Mouse (Mus musculus) limb, embryonic 13.5 days (tissue): ENCODE data around the gene Mrps23. TPM values are rescaled to one million over a fixed set of nuclear protein-coding genes. Genes with fewer than 3 reads are reported as not detected.

Experiments used
- ATAC-seq: fragments of 200-750 bp; cut with Nextera tagmentation; 2 replicates; pipeline ENCODE4 v1.8.0; 2017; ENCODE audit warnings: low read depth, moderate number of reproducible peaks, moderate TSS enrichment; ENCODE audit not compliant: low FRiP score
- H3K27ac ChIP-seq: fragments of 300-500 bp; sonication (generic); 2 replicates; pipeline ENCODE4 v1.5.1; 2015; ENCODE audit warnings: inconsistent platforms, mild to moderate bottlenecking, moderate library complexity
- H3K27me3 ChIP-seq: fragments of 300-500 bp; sonication (generic); 2 replicates; pipeline ENCODE4 v1.6.1; 2015; ENCODE audit warnings: mild to moderate bottlenecking, inconsistent platforms
- H3K36me3 ChIP-seq: fragments of 300-500 bp; sonication (generic); 2 replicates; pipeline ENCODE4 v1.6.1; 2015; ENCODE audit warnings: inconsistent platforms, mild to moderate bottlenecking, moderate library complexity
- H3K4me1 ChIP-seq: fragments of 300-500 bp; sonication (generic); 2 replicates; pipeline ENCODE4 v1.6.1; 2015; ENCODE audit warnings: inconsistent platforms
- H3K4me2 ChIP-seq: fragments of 300-500 bp; sonication (generic); replicated peaks from 2 replicates; pipeline ENCODE4 v1.6.1; 2015; ENCODE audit warnings: inconsistent platforms, mild to moderate bottlenecking, moderate library complexity
- H3K4me3 ChIP-seq: fragments of 300-500 bp; sonication (generic); 2 replicates; pipeline ENCODE4 v1.5.1; 2015; ENCODE audit warnings: moderate library complexity, mild to moderate bottlenecking, inconsistent platforms
- H3K9ac ChIP-seq: fragments of 300-500 bp; sonication (generic); 2 replicates; pipeline ENCODE4 v1.6.1; 2015; ENCODE audit warnings: mild to moderate bottlenecking, inconsistent platforms
- H3K9me3 ChIP-seq: fragments of 300-500 bp; sonication (generic); 2 replicates; pipeline ENCODE4 v1.6.1; 2016; ENCODE audit warnings: inconsistent platforms
- WGBS: fragments of 180-500 bp; shearing (Covaris S2); methylation state at CpG from one replicate; pipeline ENCODE4 v1.1.7; 2015; 5-methylcytosine and 5-hydroxymethylcytosine counted together
- polyA plus RNA-seq: library from polyadenylated mRNA; unstranded; fragments of >200 nt; fragmentation: Nextera tagmentation; extraction: Ambion mirVana; gene quantifications from 2 replicates; pipeline ENCODE4 v1.2.1, GENCODE M21; 2015

The Mrps23 gene
- 54.8 and 55.5 TPM in 2 replicates for polyA plus RNA-seq

DNA sequence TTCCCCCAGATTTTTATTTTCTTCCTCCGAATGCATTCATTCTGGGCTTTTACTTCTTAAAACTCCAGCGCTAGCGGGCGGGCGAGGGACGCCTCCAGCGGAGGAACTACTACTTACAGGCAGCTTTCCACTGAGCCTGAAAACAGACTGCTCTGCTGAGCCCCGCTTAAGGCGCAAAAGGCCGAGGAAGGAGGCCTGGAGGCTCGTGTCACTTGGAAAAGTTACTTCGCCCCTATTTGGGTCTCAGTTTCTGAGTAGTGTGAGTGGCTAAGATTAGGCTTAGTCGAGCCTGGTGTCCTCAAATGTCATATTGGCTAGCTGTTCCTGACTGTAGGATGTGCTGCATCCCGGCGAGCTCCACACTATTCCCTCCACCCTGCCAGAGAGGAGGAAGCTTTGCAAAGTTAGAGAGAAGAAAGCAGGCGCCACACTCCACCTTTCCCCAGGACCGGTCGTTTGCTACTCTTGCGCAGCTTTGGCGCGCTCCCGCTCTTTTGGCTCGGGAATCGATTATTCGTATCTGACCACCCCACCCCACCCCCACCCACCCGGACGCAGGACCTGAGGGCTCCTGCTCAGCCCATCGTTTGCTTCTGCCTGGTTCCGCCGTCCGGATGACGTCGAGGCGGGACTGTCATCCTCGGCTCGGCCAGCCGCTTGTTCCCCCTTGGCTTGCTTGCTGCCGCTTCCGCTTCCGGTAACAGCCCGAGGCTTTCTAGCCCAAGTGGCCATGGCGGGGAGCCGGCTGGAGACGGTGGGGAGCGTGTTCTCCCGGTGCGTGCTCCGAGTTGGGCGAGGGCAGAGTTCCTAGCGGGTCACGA lies at the start of gene Mrps23:
Gene Mrps23, plus strand, starts transcription at position 677 of the 821 bp plus-strand sequence.
- H3K27ac ChIP-seq, result peak within 1 kb of the TSS; percentile 91
- no peaks in the 10 kb centered on the region for H3K27me3 ChIP-seq
- H3K9me3 ChIP-seq, result no peaks in the 10 kb centered on the region
- peak; percentile 95 for ATAC-seq
- peak within 1 kb of the TSS; percentile 92 for H3K4me2 ChIP-seq
- H3K36me3 ChIP-seq, result peaks cover 15% of the 10 kb centered on the region
- H3K4me3 ChIP-seq, result peak within 1 kb of the TSS; percentile 88
- H3K4me1 ChIP-seq, result peaks cover 16% of the 10 kb centered on the region
- peak within 1 kb of the TSS; percentile 86 for H3K9ac ChIP-seq
- 0% methylated on average over 51 of the region's 51 CpGs for WGBS

GRCm38 (mm10) chr11:88154500-88154899 lies 49.7 kb upstream of the Mrps23 start:
- no peak overlapping the region for H3K4me3 ChIP-seq
- no peaks in the 10 kb centered on the region for H3K27me3 ChIP-seq
- H3K36me3 ChIP-seq, result no peaks in the 10 kb centered on the region
- H3K9ac ChIP-seq, result no peak overlapping the region
- H3K27ac ChIP-seq, result 0 out of 2 replicates have a peak overlapping the region, but pooled peaks have one; percentile 52
- H3K9me3 ChIP-seq, result no peaks in the 10 kb centered on the region
- WGBS, result 73% methylated on average over 8 of the region's 8 CpGs
- peaks cover 74% of the 10 kb centered on the region for H3K4me1 ChIP-seq
- H3K4me2 ChIP-seq, result no peak overlapping the region
- no peak for ATAC-seq

DNA sequence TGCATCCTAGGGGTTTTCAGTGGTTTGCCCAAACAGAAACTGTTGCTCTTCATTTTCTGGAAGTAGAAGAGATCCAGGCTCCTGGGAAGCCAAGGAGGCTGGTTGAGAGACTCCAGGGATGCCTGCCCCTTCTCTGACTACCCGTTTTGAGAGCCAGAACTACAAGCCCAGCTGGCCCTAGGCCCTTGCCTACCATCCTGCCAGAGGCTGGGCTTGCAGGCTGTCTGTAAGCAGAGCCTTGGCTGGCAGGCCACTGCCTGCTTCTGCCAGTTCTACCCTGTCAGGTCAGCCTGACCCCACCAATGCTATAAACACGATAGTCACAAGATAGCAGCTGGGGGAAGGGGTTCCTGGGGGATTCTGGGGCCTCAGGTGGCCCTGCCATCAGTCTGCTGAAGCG lies 48.7 kb upstream of the Mrps23 start:
- Histone ChIP-seq H3K4me1 (peaks cover 83% of the 10 kb centered on the region), H3K27me3 (no peaks in the 10 kb centered on the region), H3K9ac (peak overlapping the region; percentile 43; the same call in 1 of the 2 replicates), H3K9me3 (no peaks in the 10 kb centered on the region), H3K4me3 (no peak overlapping the region), H3K4me2 (no peak overlapping the region), H3K27ac (peak overlapping the region; percentile 11; the same call in 1 of the 2 replicates), H3K36me3 (no peaks in the 10 kb centered on the region)
- no peak for ATAC-seq
- 52% methylated on average over 3 of the region's 3 CpGs for WGBS

DNA sequence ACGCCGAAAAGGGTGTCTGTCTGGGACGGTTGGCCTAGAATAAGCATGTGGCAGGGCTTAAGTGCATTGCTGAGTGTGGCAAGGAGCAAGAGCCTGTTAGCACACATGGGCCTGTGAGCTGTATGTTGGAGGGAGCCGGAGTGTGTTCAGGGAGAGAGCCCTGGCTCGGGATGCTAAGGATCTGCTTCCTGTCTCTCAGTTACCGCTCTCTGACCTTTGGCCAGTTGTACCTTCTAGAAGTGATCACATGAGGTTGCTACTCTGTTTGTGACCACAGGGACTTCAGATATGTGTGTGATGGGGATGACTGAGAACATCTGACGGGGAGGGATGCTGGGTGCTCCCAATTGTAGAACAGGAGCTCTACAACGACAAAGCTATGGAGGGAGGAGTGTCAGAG lies 48.2 kb upstream of the Mrps23 start:
- H3K27ac ChIP-seq, result peak overlapping the region; percentile 11; the same call in 1 of the 2 replicates
- no peaks in the 10 kb centered on the region for H3K36me3 ChIP-seq
- no peak overlapping the region for H3K4me2 ChIP-seq
- peak overlapping the region; percentile 43; the same call in 1 of the 2 replicates for H3K9ac ChIP-seq
- peaks cover 86% of the 10 kb centered on the region for H3K4me1 ChIP-seq
- 45% methylated on average over 8 of the region's 8 CpGs for WGBS
- no peak for ATAC-seq
- no peaks in the 10 kb centered on the region for H3K27me3 ChIP-seq
- no peaks in the 10 kb centered on the region for H3K9me3 ChIP-seq
- no peak overlapping the region for H3K4me3 ChIP-seq

DNA sequence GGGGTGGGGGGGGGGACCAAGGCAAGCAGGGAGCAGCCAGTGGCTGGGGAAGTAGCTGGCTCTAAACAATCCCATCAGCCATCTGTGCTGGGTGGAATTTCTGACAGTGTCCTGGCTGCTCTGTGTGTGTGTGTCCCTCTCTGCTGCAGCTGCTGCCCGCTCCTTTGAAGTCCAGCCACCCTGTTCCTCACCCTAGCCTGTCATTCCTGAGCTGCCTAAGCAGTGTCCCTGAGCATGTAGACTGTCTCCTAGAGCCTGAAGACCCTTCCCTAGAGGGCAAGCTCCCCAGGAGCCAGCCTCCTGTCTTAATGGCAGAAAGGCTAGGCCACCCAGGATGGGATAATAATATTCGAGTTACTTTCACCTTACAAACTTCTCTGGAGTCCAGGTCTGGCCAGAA lies 47.8 kb upstream of the Mrps23 start:
- Histone ChIP-seq H3K4me1 (peaks cover 86% of the 10 kb centered on the region), H3K9me3 (no peaks in the 10 kb centered on the region), H3K27ac (peak overlapping the region; percentile 29; the same call in 1 of the 2 replicates), H3K36me3 (no peaks in the 10 kb centered on the region), H3K27me3 (no peaks in the 10 kb centered on the region), H3K4me2 (no peak overlapping the region), H3K4me3 (no peak overlapping the region), H3K9ac (no peak overlapping the region)
- WGBS, result 23% methylated on average over 2 of the region's 2 CpGs
- no peak; the same call in 1 of the 2 replicates for ATAC-seq

DNA sequence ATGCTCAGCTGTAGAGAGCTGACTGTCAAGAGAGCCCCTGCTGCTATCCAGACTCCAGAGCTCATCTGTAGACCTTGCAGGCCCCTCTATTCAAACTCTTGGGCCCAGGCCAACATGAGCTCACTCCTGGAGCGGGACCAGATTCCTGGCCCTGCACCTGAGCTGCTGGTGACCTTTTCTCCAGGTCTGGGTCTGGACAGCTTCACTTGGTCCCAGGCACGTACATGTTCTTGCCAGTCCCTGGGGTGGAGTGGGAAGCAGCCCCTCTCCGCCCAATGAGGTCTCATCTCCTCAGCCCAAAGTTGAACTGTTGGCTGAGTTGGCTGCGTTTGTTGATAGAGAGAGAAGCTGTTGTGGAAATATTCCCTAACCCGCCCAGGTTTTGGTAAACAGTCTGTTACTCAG lies 45.3 kb upstream of the Mrps23 start:
- Histone ChIP-seq H3K36me3 (no peaks in the 10 kb centered on the region), H3K9ac (no peak overlapping the region), H3K4me1 (peaks cover 74% of the 10 kb centered on the region), H3K4me3 (no peak overlapping the region), H3K27ac (peak overlapping the region; percentile 44; the same call in 1 of the 2 replicates), H3K9me3 (no peaks in the 10 kb centered on the region), H3K27me3 (no peaks in the 10 kb centered on the region), H3K4me2 (no peak overlapping the region)
- ATAC-seq, result peak; percentile 17; the same call in 1 of the 2 replicates
- WGBS, result 60% methylated on average over 5 of the region's 5 CpGs

GRCm38 (mm10) chr11:88159389-88159788 lies 44.8 kb upstream of the Mrps23 start:
- Histone ChIP-seq H3K27me3 (no peaks in the 10 kb centered on the region), H3K4me3 (no peak overlapping the region), H3K27ac (peak overlapping the region; percentile 44; the same call in 1 of the 2 replicates), H3K4me2 (no peak overlapping the region), H3K4me1 (peaks cover 72% of the 10 kb centered on the region), H3K9ac (no peak overlapping the region), H3K9me3 (no peaks in the 10 kb centered on the region), H3K36me3 (no peaks in the 10 kb centered on the region)
- WGBS, result 54% methylated on average over 11 of the region's 11 CpGs
- no peak for ATAC-seq

DNA sequence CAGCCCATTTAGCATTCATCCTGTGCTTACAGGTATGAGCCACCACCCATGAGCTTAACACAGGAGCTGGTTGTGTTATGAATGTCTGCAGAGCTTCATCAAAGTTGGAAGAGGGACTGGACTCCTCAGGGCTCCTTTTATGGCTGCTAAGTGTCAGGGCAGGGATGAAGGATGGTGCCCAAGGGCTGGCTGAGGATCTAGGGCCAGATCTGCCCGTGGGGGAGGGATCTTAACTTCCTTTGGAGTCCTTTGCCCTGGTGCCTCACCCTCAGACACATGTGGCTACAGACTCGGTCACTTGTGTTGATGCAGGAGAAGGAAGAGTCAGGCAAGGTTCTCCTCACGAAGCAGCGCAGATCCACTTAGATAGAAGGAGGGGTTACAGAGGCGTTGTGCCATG lies 43.9 kb upstream of the Mrps23 start:
- H3K27me3 ChIP-seq, result no peaks in the 10 kb centered on the region
- no peaks in the 10 kb centered on the region for H3K9me3 ChIP-seq
- no peak overlapping the region for H3K4me3 ChIP-seq
- H3K4me1 ChIP-seq, result peaks cover 72% of the 10 kb centered on the region
- H3K36me3 ChIP-seq, result no peaks in the 10 kb centered on the region
- H3K9ac ChIP-seq, result no peak overlapping the region
- peak overlapping the region; percentile 74 for H3K4me2 ChIP-seq
- H3K27ac ChIP-seq, result 0 out of 2 replicates have a peak overlapping the region, but pooled peaks have one; percentile 33
- no peak for ATAC-seq
- 37% methylated on average over 5 of the region's 5 CpGs for WGBS

- H3K9ac ChIP-seq, result peak overlapping the region; percentile 55; the same call in 1 of the 2 replicates
- ATAC-seq, result peak; percentile 37; the same call in 1 of the 2 replicates
- peaks cover 72% of the 10 kb centered on the region for H3K4me1 ChIP-seq
- H3K27me3 ChIP-seq, result no peaks in the 10 kb centered on the region
- peak overlapping the region; percentile 81; the same call in 1 of the 2 replicates for H3K27ac ChIP-seq
- peak overlapping the region; percentile 74 for H3K4me2 ChIP-seq
- under 1% methylated on average over 16 of the region's 33 CpGs for WGBS
- H3K36me3 ChIP-seq, result no peaks in the 10 kb centered on the region
- no peaks in the 10 kb centered on the region for H3K9me3 ChIP-seq
- H3K4me3 ChIP-seq, result peak overlapping the region; percentile 40
These were observed 43.1 kb upstream of the Mrps23 start for GRCm38 (mm10) chr11:88161051-88161581.

- WGBS, result 5% methylated on average over 13 of the region's 15 CpGs
- Histone ChIP-seq H3K9me3 (no peaks in the 10 kb centered on the region), H3K36me3 (no peaks in the 10 kb centered on the region), H3K9ac (peak overlapping the region; percentile 43), H3K4me1 (peaks cover 69% of the 10 kb centered on the region), H3K27me3 (no peaks in the 10 kb centered on the region), H3K27ac (peak overlapping the region; percentile 67), H3K4me3 (peak overlapping the region; percentile 40), H3K4me2 (peak overlapping the region; percentile 74)
- peak; percentile 34 for ATAC-seq
These were observed 42.4 kb upstream of the Mrps23 start for GRCm38 (mm10) chr11:88161651-88162362.

- H3K4me2 ChIP-seq, result no peak overlapping the region
- H3K36me3 ChIP-seq, result no peaks in the 10 kb centered on the region
- no peaks in the 10 kb centered on the region for H3K9me3 ChIP-seq
- H3K27ac ChIP-seq, result no peak overlapping the region
- ATAC-seq, result no peak
- 59% methylated on average over 4 of the region's 4 CpGs for WGBS
- no peak overlapping the region for H3K9ac ChIP-seq
- peaks cover 3% of the 10 kb centered on the region; the same call in 1 of the 2 replicates for H3K27me3 ChIP-seq
- peaks cover 65% of the 10 kb centered on the region for H3K4me1 ChIP-seq
- no peak overlapping the region for H3K4me3 ChIP-seq
These were observed 41.4 kb upstream of the Mrps23 start for GRCm38 (mm10) chr11:88162740-88163139.
